In genomic region chr11:109106751-109107150, GRCm38 (mm10) we compare ENCODE assay signal across 18 mouse cellular contexts. TPM values are rescaled to one million over a fixed set of nuclear protein-coding genes. Genes with fewer than 3 reads are reported as not detected.
DNase-seq lines count a peak whose midpoint lies in the region; ATAC-seq and TF ChIP-seq lines count a peak whose summit lies in the region.
"Had no signal": no experiment of that assay in that cellular context is flagged by ENCODE, and none has a peak within 500 bp of the region (broad histone marks: within the 10 kb centered on the region; RNA-seq: fewer than 3 reads in every experiment).

No protein-coding gene starts in this region.

- H3K36me3 ChIP-seq in kidney, embryonic 15.5 days: no peaks in the 10 kb centered on the region
- no peaks in the 10 kb centered on the region for H3K36me3 ChIP-seq in kidney, adult 2 months (ENCODE audit: control insufficient read depth, insufficient read depth, low read length)
- no peaks in the 10 kb centered on the region for H3K36me3 ChIP-seq in forebrain, embryonic 13.5 days (ENCODE audit: poor library complexity, severe bottlenecking)
- H3K36me3 ChIP-seq in limb, embryonic 10.5 days: no peaks in the 10 kb centered on the region
- H3K36me3 ChIP-seq in neural tube, embryonic 14.5 days (ENCODE audit: control insufficient read depth, insufficient read depth, low read length): no peaks in the 10 kb centered on the region

- TF ChIP-seq CTCF in kidney, adult 2 months (conservative IDR thresholded peaks at IDR 0.05; ENCODE audit: insufficient read depth, insufficient read length, low read depth, low read length): no peak

- no peaks in the 10 kb centered on the region for H3K9me3 ChIP-seq in kidney, embryonic 15.5 days (replicated peaks)
- no peaks in the 10 kb centered on the region for H3K9me3 ChIP-seq in forebrain, embryonic 13.5 days (replicated peaks)
- H3K9me3 ChIP-seq in limb, embryonic 10.5 days (replicated peaks): no peaks in the 10 kb centered on the region
- no peaks in the 10 kb centered on the region for H3K9me3 ChIP-seq in neural tube, embryonic 14.5 days (ENCODE audit: control insufficient read depth, low read length)

- no peaks in the 10 kb centered on the region; the same call in 1 of the 2 replicates for H3K27me3 ChIP-seq in kidney, embryonic 15.5 days
- no peaks in the 10 kb centered on the region for H3K27me3 ChIP-seq in kidney, adult 2 months (replicated peaks; ENCODE audit: control insufficient read depth, insufficient read depth, low read length)
- no peaks in the 10 kb centered on the region for H3K27me3 ChIP-seq in forebrain, embryonic 13.5 days
- no peaks in the 10 kb centered on the region for H3K27me3 ChIP-seq in limb, embryonic 10.5 days (ENCODE audit: low read depth, poor library complexity, severe bottlenecking)
- no peaks in the 10 kb centered on the region for H3K27me3 ChIP-seq in neural tube, embryonic 14.5 days (ENCODE audit: control insufficient read depth, insufficient read depth, low read length)

- peaks cover 19% of the 10 kb centered on the region for H3K4me1 ChIP-seq in kidney, embryonic 15.5 days
- H3K4me1 ChIP-seq in kidney, adult 2 months (ENCODE audit: control insufficient read depth, insufficient read depth, low read length): no peaks in the 10 kb centered on the region
- peaks cover 29% of the 10 kb centered on the region for H3K4me1 ChIP-seq in forebrain, embryonic 13.5 days
- H3K4me1 ChIP-seq in limb, embryonic 10.5 days: peaks cover 33% of the 10 kb centered on the region
- peaks cover 19% of the 10 kb centered on the region for H3K4me1 ChIP-seq in neural tube, embryonic 14.5 days (ENCODE audit: control insufficient read depth, insufficient read depth, low read length)

- DNase-seq in kidney, adult 2 months: no peak
- peak; percentile 39 for DNase-seq in limb, embryonic 10.5 days (ENCODE audit: low spot score)
- DNase-seq in testis, postnatal 14 days (ENCODE audit: low spot score): no peak
- no peak for DNase-seq in ovary, adult 18-20 months (ENCODE audit: low spot score)
- DNase-seq: adrenal gland, postnatal 14 days; cerebellum, adult 2 months; gastrocnemius, postnatal 14 days; kidney, postnatal 10 days; lung, adult 2 months; right cerebral cortex, postnatal 14 days had no signal

- no peak overlapping the region for H3K4me2 ChIP-seq in kidney, embryonic 15.5 days
- no peak overlapping the region for H3K4me2 ChIP-seq in forebrain, embryonic 13.5 days
- H3K4me2 ChIP-seq in neural tube, embryonic 14.5 days (ENCODE audit: low read depth, low read length): no peak overlapping the region

- H3K27ac ChIP-seq in kidney, embryonic 15.5 days: no peak overlapping the region
- no peak overlapping the region for H3K27ac ChIP-seq in kidney, adult 2 months (ENCODE audit: insufficient read depth, low read depth, low read length)
- H3K27ac ChIP-seq in forebrain, embryonic 13.5 days: no peak overlapping the region; the same call in none of the 2 replicates
- 0 out of 2 replicates have a peak overlapping the region, but pooled peaks have one; percentile 25 for H3K27ac ChIP-seq in limb, embryonic 10.5 days
- H3K27ac ChIP-seq in neural tube, embryonic 14.5 days (ENCODE audit: low read depth, low read length): peak overlapping the region; percentile 60

- H3K4me3 ChIP-seq in kidney, embryonic 15.5 days (replicated peaks): no peak overlapping the region
- H3K4me3 ChIP-seq in kidney, adult 2 months (ENCODE audit: insufficient read depth, low read depth, low read length): no peak overlapping the region
- no peak overlapping the region for H3K4me3 ChIP-seq in forebrain, embryonic 13.5 days
- H3K4me3 ChIP-seq in limb, embryonic 10.5 days: no peak overlapping the region
- H3K4me3 ChIP-seq in neural tube, embryonic 14.5 days (ENCODE audit: low read depth, low read length): no peak overlapping the region
- H3K4me3 ChIP-seq: myocyte had no signal

- ATAC-seq in kidney, embryonic 15.5 days (replicated peaks; ENCODE audit: low FRiP score): 0 out of 2 replicates have a peak, but pooled peaks have one; percentile 40
- ATAC-seq in forebrain, embryonic 13.5 days: peak; percentile 63; the same call in 1 of the 2 replicates
- ATAC-seq in neural tube, embryonic 14.5 days (ENCODE audit: low read depth): peak; percentile 83
- ATAC-seq in granulocyte monocyte progenitor cell, adult 5-6 weeks (replicated peaks; ENCODE audit: poor library complexity, severe bottlenecking): no peak

- WGBS in kidney, embryonic 15.5 days: 8% methylated on average over 8 of the region's 8 CpGs
- WGBS in kidney, adult 2 months: 39% methylated on average over 8 of the region's 8 CpGs
- 3% methylated on average over 8 of the region's 8 CpGs for WGBS in forebrain, embryonic 13.5 days
- 7% methylated on average over 8 of the region's 8 CpGs for WGBS in limb, embryonic 10.5 days
- WGBS in neural tube, embryonic 14.5 days: 3% methylated on average over 8 of the region's 8 CpGs

- H3K9ac ChIP-seq in kidney, embryonic 15.5 days: no peak overlapping the region
- no peak overlapping the region for H3K9ac ChIP-seq in forebrain, embryonic 13.5 days
- H3K9ac ChIP-seq in neural tube, embryonic 14.5 days (replicated peaks; ENCODE audit: low read depth, low read length): no peak overlapping the region

- no peak for TF ChIP-seq POLR2A in kidney, adult 2 months (IDR thresholded peaks at IDR 0.05; ENCODE audit: low read depth, low read length)

RNA-seq across cellular contexts. Expression of gene E030025P04Rik, which starts 37.4 kb away (rescaled TPM):
- not detected in 2 replicates for polyA plus RNA-seq in kidney, embryonic 15.5 days (2015; fragmentation: Nextera tagmentation; extraction: Ambion mirVana)
- not detected in 2 replicates for polyA plus RNA-seq in kidney, adult 2 months (2012; rRNA removed)
- not detected in 2 replicates for polyA plus RNA-seq in forebrain, embryonic 13.5 days (2015; fragmentation: Nextera tagmentation; extraction: Ambion mirVana)
- not detected in 2 replicates for polyA plus RNA-seq in limb, embryonic 10.5 days (2016; fragmentation: Nextera tagmentation; extraction: Ambion mirVana)
- not detected in 2 replicates for polyA plus RNA-seq in neural tube, embryonic 14.5 days (2014; fragmentation: Nextera tagmentation; extraction: Ambion mirVana)
- not detected in 2 replicates for total RNA-seq in granulocyte monocyte progenitor cell, adult 5-6 weeks (2014; fragmentation: Nextera tagmentation)
- not detected in 2 replicates for total RNA-seq in granulocyte monocyte progenitor cell, adult 5-6 weeks (2017)
- total RNA-seq: adrenal gland, postnatal 14 days; gastrocnemius, postnatal 14 days; left cerebral cortex, postnatal 10 days had no signal
- polyA plus RNA-seq: cerebellum, adult 2 months; heart, embryonic 16.5 days; myocyte; testis, adult 2 months had no signal

Comparison
In these comparisons a context has a peak if more than half of its experiments do, and no peak if none do; other contexts are left out.
1. H3K27ac ChIP-seq: peak in limb, embryonic 10.5 days (single experiment) and neural tube, embryonic 14.5 days (single experiment); none in kidney, embryonic 15.5 days (single experiment), kidney, adult 2 months (single experiment) and forebrain, embryonic 13.5 days (single experiment).